Mouse (Mus musculus) neural tube, postnatal 0 days (tissue): Measurements from ENCODE around the gene Erich6b. TPM values are rescaled to one million over a fixed set of nuclear protein-coding genes. Genes with fewer than 3 reads are reported as not detected.

ENCODE experiments used
- polyA plus RNA-seq: library from polyadenylated mRNA; unstranded; fragments of >200 nt; fragmentation: Nextera tagmentation; extraction: Ambion mirVana; gene quantifications from 2 replicates; pipeline ENCODE4 v1.2.1, GENCODE M21; 2015

The Erich6b gene
- not detected in 2 replicates for polyA plus RNA-seq

GRCm38 (mm10) chr14:75642080-75642479 lies at the start of gene Erich6b:
Gene Erich6b (plus strand): TSS chr14:75642259.

DNA sequence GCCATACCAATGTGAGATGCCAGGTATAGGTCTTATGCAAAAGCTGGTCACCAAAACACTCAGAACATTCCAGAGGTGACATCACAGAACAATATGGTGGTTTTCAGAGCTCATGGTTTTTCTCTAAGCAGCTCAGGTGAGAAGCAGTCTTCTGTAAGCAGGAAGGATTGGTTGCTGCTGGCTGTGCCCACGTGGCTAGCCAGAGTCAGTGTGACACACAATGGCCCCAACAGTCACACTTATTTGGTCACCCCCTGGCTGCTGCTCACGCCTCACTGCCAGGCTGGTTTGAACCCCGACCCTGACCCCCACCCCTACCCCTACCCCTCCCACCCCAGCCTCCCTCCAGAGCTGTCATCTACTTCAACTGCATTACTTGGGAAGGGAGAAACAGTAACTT lies 49.1 kb upstream of the Erich6b start, which contains the start of gene Spert:
Gene Spert (minus strand): TSS at position 139 of the 400 bp plus-strand sequence.

Other genes starting within 250 kb of the Erich6b start
- 4.6 and 5.4 TPM in 2 replicates for gene Siah3, start 186.3 kb upstream of the Erich6b start, polyA plus RNA-seq
- not detected in 2 replicates for gene Spert, start 49.1 kb upstream of the Erich6b start, polyA plus RNA-seq
- 11.2 and 12.7 TPM in 2 replicates for gene Cog3, start 112.3 kb downstream of the Erich6b start, polyA plus RNA-seq
- gene Slc25a30, start 144.8 kb downstream of the Erich6b start, polyA plus RNA-seq = 5.9 and 6.5 TPM in 2 replicates
- gene Tpt1, start 202.8 kb downstream of the Erich6b start, polyA plus RNA-seq = 666 and 785 TPM in 2 replicates